Mouse (Mus musculus): ENCODE results near the gene Pakap.

- TF ChIP-seq CTCF (IDR thresholded peaks at IDR 0.05; ENCODE audit: control insufficient read depth, insufficient read depth, insufficient read length) (no peak), MAX (IDR thresholded peaks at IDR 0.05) (no peak), CEBPB (IDR thresholded peaks at IDR 0.05; ENCODE audit: low read depth) (no peak), FOSL1 (IDR thresholded peaks at IDR 0.05; ENCODE audit: insufficient read depth, low read length, poor library complexity, severe bottlenecking) (no peak), MYOG (IDR thresholded peaks at IDR 0.05; ENCODE audit: control insufficient read depth, extremely low read depth, insufficient read length) (no peak), USF1 (IDR thresholded peaks at IDR 0.05; ENCODE audit: low read depth) (no peak), MYOD1 (IDR thresholded peaks at IDR 0.05; ENCODE audit: control insufficient read depth, insufficient read length, low read depth) (no peak)
Observed at GRCm38 (mm10) chr4:57704575-57704974, 136.6 kb downstream of the Pakap start.
